Mouse (Mus musculus): ENCODE data around the gene C1ql2. TPM values are rescaled to one million over a fixed set of nuclear protein-coding genes. Genes with fewer than 3 reads are reported as not detected.

Gene C1ql2
- polyA plus RNA-seq, 1 experiment from 2014 or later = not detected

GRCm38 (mm10) chr1:120341172-120341675 is 842 bp downstream of the C1ql2 start:
- H3K9ac ChIP-seq = no peak overlapping the region
- under 1% methylated on average over 41 of the region's 41 CpGs for WGBS

GRCm38 (mm10) chr1:120341811-120342370 is 1.5 kb downstream of the C1ql2 start:
- Histone ChIP-seq H3K9ac (peak overlapping the region; percentile 5; the same call in 1 of the 2 replicates), H3K27ac (replicated peaks) (no peak overlapping the region), H3K36me3 (no peaks in the 10 kb centered on the region), H3K4me3 (peak overlapping the region; percentile 50), H3K27me3 (replicated peaks) (peaks cover 97% of the 10 kb centered on the region), H3K9me3 (no peaks in the 10 kb centered on the region), H3K4me2 (peak overlapping the region; percentile 67), H3K4me1 (peaks cover 26% of the 10 kb centered on the region)
- ATAC-seq (ENCODE audit: extremely low read depth, insufficient number of reproducible peaks, low FRiP score, low TSS enrichment) = no peak
- WGBS = 4% methylated on average over 17 of the region's 17 CpGs

More at GRCm38 (mm10) chr1:120341172-120341675, 842 bp downstream of the C1ql2 start:
- H3K9me3 ChIP-seq = no peaks in the 10 kb centered on the region
- no peak for ATAC-seq (ENCODE audit: extremely low read depth, insufficient number of reproducible peaks, low FRiP score, low TSS enrichment)
- no peak overlapping the region for H3K27ac ChIP-seq (replicated peaks)
- H3K4me3 ChIP-seq = peak overlapping the region; percentile 50
- no peaks in the 10 kb centered on the region for H3K36me3 ChIP-seq
- peaks cover 100% of the 10 kb centered on the region for H3K27me3 ChIP-seq (replicated peaks)
- peak overlapping the region; percentile 67 for H3K4me2 ChIP-seq
- peaks cover 26% of the 10 kb centered on the region for H3K4me1 ChIP-seq

GRCm38 (mm10) chr1:120342371-120342821 is 2.0 kb downstream of the C1ql2 start:
- H3K9me3 ChIP-seq = no peaks in the 10 kb centered on the region
- peaks cover 92% of the 10 kb centered on the region for H3K27me3 ChIP-seq (replicated peaks)
- H3K27ac ChIP-seq (replicated peaks) = no peak overlapping the region
- peak overlapping the region; percentile 67 for H3K4me2 ChIP-seq
- no peaks in the 10 kb centered on the region for H3K36me3 ChIP-seq
- H3K4me3 ChIP-seq = peak overlapping the region; percentile 50
- under 1% methylated on average over 34 of the region's 34 CpGs for WGBS
- no peak for ATAC-seq (ENCODE audit: extremely low read depth, insufficient number of reproducible peaks, low FRiP score, low TSS enrichment)
- H3K4me1 ChIP-seq = peaks cover 26% of the 10 kb centered on the region
- peak overlapping the region; percentile 5; the same call in 1 of the 2 replicates for H3K9ac ChIP-seq

- peaks cover 4% of the 10 kb centered on the region; the same call in 1 of the 2 replicates for H3K9me3 ChIP-seq
- peaks cover 26% of the 10 kb centered on the region for H3K4me1 ChIP-seq
- no peaks in the 10 kb centered on the region for H3K36me3 ChIP-seq
- no peak overlapping the region for H3K27ac ChIP-seq (replicated peaks)
- H3K4me3 ChIP-seq = no peak overlapping the region
- peaks cover 66% of the 10 kb centered on the region for H3K27me3 ChIP-seq (replicated peaks)
- WGBS = 20% methylated on average over 7 of the region's 7 CpGs
- no peak overlapping the region for H3K4me2 ChIP-seq
- H3K9ac ChIP-seq = no peak overlapping the region
- ATAC-seq (ENCODE audit: extremely low read depth, insufficient number of reproducible peaks, low FRiP score, low TSS enrichment) = no peak
Measured at GRCm38 (mm10) chr1:120345001-120345400, 4.6 kb downstream of the C1ql2 start.

GRCm38 (mm10) chr1:120354387-120354786 is 14.0 kb downstream of the C1ql2 start:
- WGBS = 32% methylated on average over 2 of the region's 2 CpGs
- H3K27me3 ChIP-seq (replicated peaks) = no peaks in the 10 kb centered on the region
- no peak overlapping the region for H3K4me2 ChIP-seq
- no peak overlapping the region for H3K27ac ChIP-seq (replicated peaks)
- H3K4me3 ChIP-seq = no peak overlapping the region
- peaks cover 11% of the 10 kb centered on the region for H3K4me1 ChIP-seq
- no peak overlapping the region for H3K9ac ChIP-seq
- H3K9me3 ChIP-seq = no peaks in the 10 kb centered on the region
- ATAC-seq (ENCODE audit: extremely low read depth, insufficient number of reproducible peaks, low FRiP score, low TSS enrichment) = no peak
- no peaks in the 10 kb centered on the region for H3K36me3 ChIP-seq

- Histone ChIP-seq H3K27ac (replicated peaks) (no peak overlapping the region), H3K4me1 (peaks cover 11% of the 10 kb centered on the region), H3K4me2 (peak overlapping the region; percentile 60), H3K36me3 (no peaks in the 10 kb centered on the region), H3K9me3 (no peaks in the 10 kb centered on the region), H3K9ac (0 out of 2 replicates have a peak overlapping the region, but pooled peaks have one; percentile 50), H3K4me3 (peak overlapping the region; percentile 49), H3K27me3 (replicated peaks) (no peaks in the 10 kb centered on the region)
- 12% methylated on average over 16 of the region's 16 CpGs for WGBS
- ATAC-seq (ENCODE audit: extremely low read depth, insufficient number of reproducible peaks, low FRiP score, low TSS enrichment) = peak; percentile 45; the same call in 1 of the 2 replicates
Measured at GRCm38 (mm10) chr1:120357371-120358274, 17.2 kb downstream of the C1ql2 start.

- no peaks in the 10 kb centered on the region for H3K9me3 ChIP-seq
- no peak overlapping the region for H3K4me2 ChIP-seq
- ATAC-seq (ENCODE audit: extremely low read depth, insufficient number of reproducible peaks, low FRiP score, low TSS enrichment) = no peak
- whole genome bisulfite sequencing = 76% methylated on average over 1 of the region's 1 CpGs
- H3K9ac ChIP-seq = no peak overlapping the region
- H3K4me1 ChIP-seq = no peaks in the 10 kb centered on the region
- no peak overlapping the region for H3K4me3 ChIP-seq
- H3K36me3 ChIP-seq = no peaks in the 10 kb centered on the region
- H3K27ac ChIP-seq (replicated peaks) = no peak overlapping the region
- H3K27me3 ChIP-seq (replicated peaks) = no peaks in the 10 kb centered on the region
Measured at GRCm38 (mm10) chr1:120363638-120364037, 23.3 kb downstream of the C1ql2 start.

- WGBS = 55% methylated on average over 3 of the region's 3 CpGs
- Histone ChIP-seq H3K4me3 (no peak overlapping the region), H3K27ac (replicated peaks) (no peak overlapping the region), H3K36me3 (no peaks in the 10 kb centered on the region), H3K9ac (no peak overlapping the region), H3K9me3 (no peaks in the 10 kb centered on the region), H3K4me2 (no peak overlapping the region), H3K4me1 (no peaks in the 10 kb centered on the region), H3K27me3 (replicated peaks) (no peaks in the 10 kb centered on the region)
- ATAC-seq (ENCODE audit: extremely low read depth, insufficient number of reproducible peaks, low FRiP score, low TSS enrichment) = no peak
Measured at GRCm38 (mm10) chr1:120368138-120368537, 27.8 kb downstream of the C1ql2 start.

GRCm38 (mm10) chr1:120374131-120374530 is 33.7 kb downstream of the C1ql2 start:
- WGBS = 66% methylated on average over 7 of the region's 7 CpGs
- H3K9me3 ChIP-seq = no peaks in the 10 kb centered on the region
- no peaks in the 10 kb centered on the region for H3K27me3 ChIP-seq (replicated peaks)
- H3K36me3 ChIP-seq = no peaks in the 10 kb centered on the region
- ATAC-seq (ENCODE audit: extremely low read depth, insufficient number of reproducible peaks, low FRiP score, low TSS enrichment) = no peak
- H3K27ac ChIP-seq (replicated peaks) = no peak overlapping the region
- H3K9ac ChIP-seq = no peak overlapping the region
- H3K4me1 ChIP-seq = no peaks in the 10 kb centered on the region
- H3K4me3 ChIP-seq = no peak overlapping the region
- H3K4me2 ChIP-seq = no peak overlapping the region

- Histone ChIP-seq H3K36me3 (no peaks in the 10 kb centered on the region), H3K9me3 (no peaks in the 10 kb centered on the region), H3K9ac (no peak overlapping the region), H3K4me3 (no peak overlapping the region), H3K27me3 (replicated peaks) (no peaks in the 10 kb centered on the region), H3K4me2 (no peak overlapping the region), H3K4me1 (no peaks in the 10 kb centered on the region), H3K27ac (replicated peaks) (no peak overlapping the region)
- 77% methylated on average over 2 of the region's 2 CpGs for WGBS
- no peak for ATAC-seq (ENCODE audit: extremely low read depth, insufficient number of reproducible peaks, low FRiP score, low TSS enrichment)
Measured at GRCm38 (mm10) chr1:120374832-120375231, 34.5 kb downstream of the C1ql2 start.

- Histone ChIP-seq H3K36me3 (no peaks in the 10 kb centered on the region), H3K4me3 (no peak overlapping the region), H3K4me1 (no peaks in the 10 kb centered on the region), H3K9ac (no peak overlapping the region), H3K27ac (replicated peaks) (no peak overlapping the region), H3K4me2 (no peak overlapping the region), H3K9me3 (no peaks in the 10 kb centered on the region), H3K27me3 (replicated peaks) (0 out of 2 replicates have a peak, but pooled peaks cover 3% of the 10 kb centered on the region)
- 74% methylated on average over 18 of the region's 18 CpGs for WGBS
- ATAC-seq (ENCODE audit: extremely low read depth, insufficient number of reproducible peaks, low FRiP score, low TSS enrichment) = no peak
Measured at GRCm38 (mm10) chr1:120385029-120385571, 44.7 kb downstream of the C1ql2 start.

Measured in heart, embryonic 13.5 days (tissue).